Mouse (Mus musculus) ES-E14 (cell line): Measurements from ENCODE around the gene Kncn.

Experiments used
- HCFC1 ChIP-seq: IDR thresholded peaks from 2 replicates; pipeline ENCODE4 v1.6.1; 2012; ENCODE audit warnings: low read length, inconsistent platforms, borderline replicate concordance; ENCODE audit not compliant: insufficient read depth
- ZC3H11A ChIP-seq: IDR thresholded peaks from 2 replicates; pipeline ENCODE4 v1.6.1; 2012; ENCODE audit warnings: low read depth, mild to moderate bottlenecking, inconsistent platforms, low read length, borderline replicate concordance

GRCm38 (mm10) chr4:115886875-115887274 is 2.7 kb downstream of the Kncn start:
- TF ChIP-seq ZC3H11A, result no peak
- TF ChIP-seq HCFC1, result no peak
